Mouse (Mus musculus) E14TG2a.4 (cell line): ENCODE results near the gene C1qb.

Experiments
- H3K27me3 ChIP-seq: 2 replicates; pipeline ENCODE4 v1.6.1; 2014; ENCODE audit warnings: low read length, control low read depth; ENCODE audit not compliant: insufficient read depth
- H3K36me3 ChIP-seq: 2 replicates; pipeline ENCODE4 v1.6.1; 2014; ENCODE audit warnings: low read length, control low read depth; ENCODE audit not compliant: insufficient read depth
- H3K4me1 ChIP-seq: replicated peaks from 2 replicates; pipeline ENCODE4 v1.6.1; 2014; ENCODE audit warnings: low read depth, low read length, control low read depth
- H3K4me3 ChIP-seq: replicated peaks from 2 replicates; pipeline ENCODE4 v1.5.1; 2014; ENCODE audit warnings: mild to moderate bottlenecking, low read length
- H3K9me3 ChIP-seq: 2 replicates; pipeline ENCODE4 v1.6.1; 2014; ENCODE audit warnings: low read length, control low read depth
- CTCF ChIP-seq: conservative IDR thresholded peaks from 2 replicates; pipeline ENCODE4 v1.5.1; 2014; ENCODE audit warnings: low read length
- NANOG ChIP-seq: IDR thresholded peaks from 2 replicates; pipeline ENCODE4 v1.6.1; 2014; ENCODE audit warnings: borderline replicate concordance, low read length, mixed read lengths
- POU5F1 ChIP-seq: IDR thresholded peaks from 2 replicates; pipeline ENCODE4 v1.6.1; 2014; ENCODE audit warnings: low read length, borderline replicate concordance

Gene C1qb

GRCm38 (mm10) chr4:136917165-136917524 is 31.2 kb upstream of the C1qb start:
- H3K36me3 ChIP-seq: no peaks in the 10 kb centered on the region
- peaks cover 23% of the 10 kb centered on the region for H3K4me1 ChIP-seq
- H3K27me3 ChIP-seq: peaks cover 53% of the 10 kb centered on the region
- H3K9me3 ChIP-seq: no peaks in the 10 kb centered on the region
- no peak for TF ChIP-seq POU5F1
- no peak for TF ChIP-seq NANOG
- no peak for TF ChIP-seq CTCF
- H3K4me3 ChIP-seq: no peak overlapping the region

- Histone ChIP-seq H3K9me3 (no peaks in the 10 kb centered on the region), H3K4me1 (peaks cover 28% of the 10 kb centered on the region), H3K27me3 (peaks cover 52% of the 10 kb centered on the region), H3K4me3 (no peak overlapping the region), H3K36me3 (no peaks in the 10 kb centered on the region)
- TF ChIP-seq CTCF: no peak
- no peak for TF ChIP-seq NANOG
- TF ChIP-seq POU5F1: no peak
Observed at GRCm38 (mm10) chr4:136916359-136917164, 30.6 kb upstream of the C1qb start.

GRCm38 (mm10) chr4:136912841-136913240 is 26.9 kb upstream of the C1qb start:
- Histone ChIP-seq H3K4me3 (no peak overlapping the region), H3K27me3 (peaks cover 48% of the 10 kb centered on the region), H3K9me3 (no peaks in the 10 kb centered on the region), H3K36me3 (no peaks in the 10 kb centered on the region), H3K4me1 (peaks cover 38% of the 10 kb centered on the region)
- TF ChIP-seq CTCF (no peak), POU5F1 (no peak), NANOG (no peak)

- peaks cover 47% of the 10 kb centered on the region for H3K27me3 ChIP-seq
- TF ChIP-seq NANOG (no peak), CTCF (no peak), POU5F1 (no peak)
- no peaks in the 10 kb centered on the region for H3K36me3 ChIP-seq
- no peaks in the 10 kb centered on the region for H3K9me3 ChIP-seq
- peak overlapping the region; percentile 43; the same call in 1 of the 2 replicates for H3K4me3 ChIP-seq
- peaks cover 32% of the 10 kb centered on the region for H3K4me1 ChIP-seq
Observed at GRCm38 (mm10) chr4:136911804-136912203, 25.8 kb upstream of the C1qb start.

GRCm38 (mm10) chr4:136911211-136911646 is 25.2 kb upstream of the C1qb start:
- TF ChIP-seq POU5F1: no peak
- TF ChIP-seq CTCF: no peak
- TF ChIP-seq NANOG: no peak
- Histone ChIP-seq H3K27me3 (peaks cover 50% of the 10 kb centered on the region), H3K9me3 (no peaks in the 10 kb centered on the region)

GRCm38 (mm10) chr4:136907809-136908208 is 21.8 kb upstream of the C1qb start:
- no peaks in the 10 kb centered on the region for H3K9me3 ChIP-seq
- TF ChIP-seq CTCF (no peak), POU5F1 (no peak), NANOG (no peak)
- H3K4me1 ChIP-seq: peaks cover 30% of the 10 kb centered on the region
- peaks cover 59% of the 10 kb centered on the region for H3K27me3 ChIP-seq
- H3K36me3 ChIP-seq: no peaks in the 10 kb centered on the region
- H3K4me3 ChIP-seq: no peak overlapping the region

More at GRCm38 (mm10) chr4:136911211-136911646, 25.2 kb upstream of the C1qb start:
- H3K36me3 ChIP-seq: no peaks in the 10 kb centered on the region
- H3K4me1 ChIP-seq: peaks cover 26% of the 10 kb centered on the region
- peak overlapping the region; percentile 43; the same call in 1 of the 2 replicates for H3K4me3 ChIP-seq

GRCm38 (mm10) chr4:136907033-136907432 is 21.0 kb upstream of the C1qb start:
- Histone ChIP-seq H3K4me1 (peaks cover 30% of the 10 kb centered on the region), H3K4me3 (no peak overlapping the region), H3K36me3 (no peaks in the 10 kb centered on the region), H3K27me3 (peaks cover 52% of the 10 kb centered on the region), H3K9me3 (no peaks in the 10 kb centered on the region)
- no peak for TF ChIP-seq NANOG
- peak; percentile 78 for TF ChIP-seq CTCF
- no peak for TF ChIP-seq POU5F1

- TF ChIP-seq CTCF: no peak
- TF ChIP-seq POU5F1: no peak
- TF ChIP-seq NANOG: no peak
- Histone ChIP-seq H3K36me3 (no peaks in the 10 kb centered on the region), H3K27me3 (peaks cover 41% of the 10 kb centered on the region)
Observed at GRCm38 (mm10) chr4:136904767-136905539, 19.0 kb upstream of the C1qb start.

More at GRCm38 (mm10) chr4:136904767-136905539, 19.0 kb upstream of the C1qb start:
- H3K9me3 ChIP-seq: no peaks in the 10 kb centered on the region
- H3K4me3 ChIP-seq: peak overlapping the region; percentile 50
- H3K4me1 ChIP-seq: peaks cover 25% of the 10 kb centered on the region
